Comparison of ENCODE assay signal across 18 mouse cellular contexts in genomic region chr4:91238739-91239485, GRCm38 (mm10).
DNase-seq lines count a peak whose midpoint lies in the region; ATAC-seq lines count a peak whose summit lies in the region.
"Had no signal": no experiment of that assay in that cellular context is flagged by ENCODE, and none has a peak within 500 bp of the region (broad histone marks: within the 10 kb centered on the region; RNA-seq: fewer than 3 reads in every experiment).

No protein-coding gene starts in this region.

- H3K27ac ChIP-seq in midbrain, embryonic 13.5 days = no peak overlapping the region
- no peak overlapping the region for H3K27ac ChIP-seq in midbrain, embryonic 14.5 days (replicated peaks; ENCODE audit: low read depth, low read length)
- H3K27ac ChIP-seq: embryonic facial prominence, embryonic 10.5 days; layer of hippocampus, adult 2 months; left cerebral cortex, adult 2 months; limb, embryonic 12.5 days; liver, embryonic 15.5 days; midbrain, embryonic 10.5 days had no signal

- WGBS in midbrain, embryonic 13.5 days = 81% methylated on average over 6 of the region's 6 CpGs
- 82% methylated on average over 6 of the region's 6 CpGs for WGBS in midbrain, embryonic 14.5 days

- peaks cover 27% of the 10 kb centered on the region for H3K36me3 ChIP-seq in midbrain, embryonic 13.5 days
- H3K36me3 ChIP-seq in midbrain, embryonic 14.5 days (ENCODE audit: control insufficient read depth, insufficient read depth, low read length) = peaks cover 6% of the 10 kb centered on the region; the same call in 1 of the 2 replicates
- H3K36me3 ChIP-seq: embryonic facial prominence, embryonic 10.5 days; limb, embryonic 12.5 days; liver, embryonic 15.5 days had no signal

- no peak overlapping the region for H3K4me2 ChIP-seq in midbrain, embryonic 13.5 days (replicated peaks)
- H3K4me2 ChIP-seq in midbrain, embryonic 14.5 days (ENCODE audit: low read length) = no peak overlapping the region
- H3K4me2 ChIP-seq: limb, embryonic 12.5 days; liver, embryonic 15.5 days had no signal

- H3K9ac ChIP-seq in midbrain, embryonic 13.5 days (replicated peaks) = no peak overlapping the region
- no peak overlapping the region for H3K9ac ChIP-seq in midbrain, embryonic 14.5 days (replicated peaks; ENCODE audit: low read length)
- H3K9ac ChIP-seq: limb, embryonic 12.5 days; liver, embryonic 15.5 days had no signal

- peak; percentile 7 for DNase-seq in embryo, embryonic 11 days
- DNase-seq in embryo, embryonic 10 days (ENCODE audit: low spot score) = no peak
- DNase-seq in midbrain, embryonic 14.5 days = no peak
- peak; percentile 94 to 97 for DNase-seq in cerebellum, postnatal 10 days
- DNase-seq in urinary bladder, postnatal 4 days (ENCODE audit: low spot score in 2 of 2) = no peak
- DNase-seq in ovary, postnatal 14 days (ENCODE audit: low spot score) = no peak
- DNase-seq: heart, adult 18-20 months; lung, postnatal 14 days; thymus, postnatal 4 days had no signal

- H3K9me3 ChIP-seq in midbrain, embryonic 13.5 days = no peaks in the 10 kb centered on the region
- H3K9me3 ChIP-seq in midbrain, embryonic 14.5 days (ENCODE audit: control insufficient read depth, low read length) = no peaks in the 10 kb centered on the region
- H3K9me3 ChIP-seq: embryonic facial prominence, embryonic 10.5 days; limb, embryonic 12.5 days; liver, embryonic 15.5 days; midbrain, embryonic 10.5 days had no signal

- H3K27me3 ChIP-seq in midbrain, embryonic 13.5 days = no peaks in the 10 kb centered on the region
- H3K27me3 ChIP-seq in midbrain, embryonic 14.5 days (ENCODE audit: control insufficient read depth, insufficient read depth, low read length) = no peaks in the 10 kb centered on the region
- H3K27me3 ChIP-seq: limb, embryonic 12.5 days; liver, embryonic 15.5 days had no signal

- peaks cover 13% of the 10 kb centered on the region for H3K4me1 ChIP-seq in midbrain, embryonic 13.5 days (replicated peaks)
- H3K4me1 ChIP-seq in midbrain, embryonic 14.5 days (ENCODE audit: control insufficient read depth, insufficient read depth, low read length) = no peaks in the 10 kb centered on the region; the same call in 1 of the 2 replicates
- H3K4me1 ChIP-seq: liver, embryonic 15.5 days had no signal

- 0 out of 2 replicates have a peak, but pooled peaks have one; percentile 57 for ATAC-seq in midbrain, embryonic 13.5 days
- no peak for ATAC-seq in midbrain, embryonic 14.5 days (ENCODE audit: low FRiP score, low TSS enrichment)
- ATAC-seq in megakaryocyte-erythroid progenitor cell, adult 5-6 weeks (replicated peaks; ENCODE audit: low FRiP score, low TSS enrichment, poor library complexity, severe bottlenecking) = no peak
- ATAC-seq: inflammation-experienced regulatory T-cells, adult 6 months had no signal

- H3K4me3 ChIP-seq in midbrain, embryonic 13.5 days (replicated peaks) = no peak overlapping the region
- no peak overlapping the region for H3K4me3 ChIP-seq in midbrain, embryonic 14.5 days (replicated peaks; ENCODE audit: low read depth, low read length)
- H3K4me3 ChIP-seq: embryonic facial prominence, embryonic 10.5 days; layer of hippocampus, adult 2 months; left cerebral cortex, adult 2 months; limb, embryonic 12.5 days; liver, embryonic 15.5 days; midbrain, embryonic 10.5 days had no signal

Comparison
In these comparisons a context has a peak if more than half of its experiments do, and no peak if none do; other contexts are left out.
1. DNase-seq: peak in embryo, embryonic 11 days (single experiment) and cerebellum, postnatal 10 days (2 of 2); none in embryo, embryonic 10 days (single experiment), midbrain, embryonic 14.5 days (single experiment), urinary bladder, postnatal 4 days (0 of 2) and ovary, postnatal 14 days (single experiment).